Mouse (Mus musculus): ENCODE data around the gene Srgap2.

DNA sequence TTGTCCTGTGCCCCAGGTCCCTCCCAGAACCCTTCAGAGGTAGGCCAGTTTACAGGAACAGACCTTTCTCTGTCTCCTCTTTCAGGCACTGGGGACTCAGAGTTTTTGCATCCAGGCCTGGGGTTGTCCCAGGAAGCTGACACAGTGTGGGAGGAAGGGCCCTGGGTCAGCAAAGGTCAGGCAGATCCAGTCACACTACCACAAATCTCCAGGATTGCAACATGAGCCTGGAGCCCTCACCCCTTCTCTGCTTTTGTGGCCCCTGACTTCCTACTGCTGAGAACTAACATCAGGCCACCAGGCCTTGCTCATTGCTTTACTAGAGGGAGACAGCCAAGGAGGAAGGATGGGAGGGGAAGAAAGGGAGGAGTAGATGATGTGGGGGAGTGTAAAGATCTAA lies 250.3 kb downstream of the Srgap2 start:
- TF ChIP-seq CTCF (IDR thresholded peaks at IDR 0.05; ENCODE audit: extremely low read depth, insufficient read depth, low read length), result no peak
- TF ChIP-seq POLR2A (IDR thresholded peaks at IDR 0.05; ENCODE audit: extremely low read depth, insufficient read depth, low read length), result no peak

Measured in cortical plate, adult 2 months (tissue).